Mouse (Mus musculus): Measurements from ENCODE around the gene Bag6. TPM values are rescaled to one million over a fixed set of nuclear protein-coding genes. Genes with fewer than 3 reads are reported as not detected.

Bag6 gene
- polyA plus RNA-seq, 1 experiment from 2014 or later: 75.5 TPM

GRCm38 (mm10) chr17:35131500-35132173, 3.3 kb upstream of the Bag6 start, which contains the start of gene Apom:
Gene Apom, minus strand, starts transcription at chr17:35132050.
- 81% methylated on average over 15 of the region's 15 CpGs for WGBS
- H3K4me3 ChIP-seq (ENCODE audit: low read depth, low read length): no peak within 1 kb of the TSS
- DNase-seq (ENCODE audit: low spot score): no peak
- H3K4me2 ChIP-seq (ENCODE audit: low read length): no peak within 1 kb of the TSS
- H3K27ac ChIP-seq (ENCODE audit: low read depth): no peak within 1 kb of the TSS
- peaks cover 11% of the 10 kb centered on the region for H3K4me1 ChIP-seq (replicated peaks; ENCODE audit: control insufficient read depth, insufficient read depth, low read length)
- no peaks in the 10 kb centered on the region for H3K27me3 ChIP-seq (replicated peaks; ENCODE audit: control insufficient read depth, insufficient read depth, low read length)
- H3K36me3 ChIP-seq (ENCODE audit: control insufficient read depth, insufficient read depth, low read length): peaks cover 12% of the 10 kb centered on the region; the same call in 1 of the 2 replicates
- ATAC-seq (replicated peaks; ENCODE audit: low FRiP score, low TSS enrichment, low read depth): no peak
- no peaks in the 10 kb centered on the region for H3K9me3 ChIP-seq (ENCODE audit: control insufficient read depth, low read length)
- H3K9ac ChIP-seq (ENCODE audit: low read length): no peak within 1 kb of the TSS

- Histone ChIP-seq H3K9ac (ENCODE audit: low read length) (no peak overlapping the region), H3K4me2 (ENCODE audit: low read length) (no peak overlapping the region), H3K9me3 (ENCODE audit: control insufficient read depth, low read length) (no peaks in the 10 kb centered on the region), H3K4me3 (ENCODE audit: low read depth, low read length) (no peak overlapping the region), H3K27me3 (replicated peaks; ENCODE audit: control insufficient read depth, insufficient read depth, low read length) (no peaks in the 10 kb centered on the region), H3K36me3 (ENCODE audit: control insufficient read depth, insufficient read depth, low read length) (peaks cover 12% of the 10 kb centered on the region; the same call in 1 of the 2 replicates), H3K4me1 (replicated peaks; ENCODE audit: control insufficient read depth, insufficient read depth, low read length) (peaks cover 11% of the 10 kb centered on the region), H3K27ac (ENCODE audit: low read depth) (no peak overlapping the region)
- DNase-seq (ENCODE audit: low spot score) (no peak), ATAC-seq (replicated peaks; ENCODE audit: low FRiP score, low TSS enrichment, low read depth) (no peak)
- WGBS: 63% methylated on average over 3 of the region's 3 CpGs
These were observed 2.8 kb upstream of the Bag6 start for GRCm38 (mm10) chr17:35132174-35132560.

- WGBS: 89% methylated on average over 7 of the region's 7 CpGs
- H3K27me3 ChIP-seq (replicated peaks; ENCODE audit: control insufficient read depth, insufficient read depth, low read length): no peaks in the 10 kb centered on the region
These were observed 1.5 kb upstream of the Bag6 start for GRCm38 (mm10) chr17:35133517-35133916.

DNA sequence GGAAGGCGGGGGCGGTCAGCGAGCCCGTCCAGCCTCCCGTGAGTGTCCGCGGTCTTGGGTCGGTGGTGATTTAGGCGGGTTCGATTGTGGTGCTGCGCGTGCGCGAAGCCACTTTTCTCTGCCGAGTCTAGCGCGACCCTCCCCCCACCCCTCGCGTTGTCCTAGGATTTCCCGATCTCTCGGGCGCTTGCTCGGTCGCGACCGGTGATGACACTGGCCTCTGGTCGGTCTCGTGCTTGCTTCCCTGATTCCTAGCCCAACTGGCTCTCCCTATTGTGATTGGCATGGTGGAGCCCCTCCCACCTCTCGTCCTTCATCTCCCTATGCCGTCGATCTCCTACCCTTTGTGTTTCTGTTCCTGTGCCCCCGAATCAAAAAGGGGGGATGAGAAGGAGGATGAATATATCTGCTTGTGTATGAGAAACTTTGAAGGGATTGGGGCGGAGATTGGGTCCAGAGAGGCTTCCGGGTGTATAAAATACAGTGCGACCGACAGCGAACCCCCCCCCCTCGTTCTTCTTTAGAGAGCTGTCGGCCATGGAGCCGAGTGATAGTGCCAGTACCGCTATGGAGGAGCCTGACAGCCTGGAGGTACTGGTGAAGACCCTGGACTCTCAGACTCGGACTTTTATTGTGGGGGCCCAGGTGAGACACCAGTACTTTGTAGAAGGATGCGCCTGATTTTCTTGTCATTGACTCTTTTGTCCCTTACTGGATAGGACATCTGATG, 778 bp downstream of the Bag6 start:
- peak overlapping the region; percentile 86 for H3K9ac ChIP-seq (ENCODE audit: low read length)
- H3K9me3 ChIP-seq (ENCODE audit: control insufficient read depth, low read length): no peaks in the 10 kb centered on the region
- H3K36me3 ChIP-seq (ENCODE audit: control insufficient read depth, insufficient read depth, low read length): peaks cover 28% of the 10 kb centered on the region
- peak overlapping the region; percentile 80 for H3K4me3 ChIP-seq (ENCODE audit: low read depth, low read length)
- peak overlapping the region; percentile 97 for H3K27ac ChIP-seq (ENCODE audit: low read depth)
- peaks cover 13% of the 10 kb centered on the region for H3K4me1 ChIP-seq (replicated peaks; ENCODE audit: control insufficient read depth, insufficient read depth, low read length)
- H3K4me2 ChIP-seq (ENCODE audit: low read length): peak overlapping the region; percentile 93
- DNase-seq (ENCODE audit: low spot score) (no peak), ATAC-seq (replicated peaks; ENCODE audit: low FRiP score, low TSS enrichment, low read depth) (peak; percentile 72)
- under 1% methylated on average over 43 of the region's 43 CpGs for WGBS
- H3K27me3 ChIP-seq (replicated peaks; ENCODE audit: control insufficient read depth, insufficient read depth, low read length): no peaks in the 10 kb centered on the region

More at GRCm38 (mm10) chr17:35133517-35133916, 1.5 kb upstream of the Bag6 start:
- Histone ChIP-seq H3K9me3 (ENCODE audit: control insufficient read depth, low read length) (no peaks in the 10 kb centered on the region), H3K4me2 (ENCODE audit: low read length) (no peak overlapping the region), H3K9ac (ENCODE audit: low read length) (no peak overlapping the region), H3K27ac (ENCODE audit: low read depth) (no peak overlapping the region), H3K36me3 (ENCODE audit: control insufficient read depth, insufficient read depth, low read length) (peaks cover 11% of the 10 kb centered on the region), H3K4me3 (ENCODE audit: low read depth, low read length) (no peak overlapping the region), H3K4me1 (replicated peaks; ENCODE audit: control insufficient read depth, insufficient read depth, low read length) (peaks cover 13% of the 10 kb centered on the region)
- no peak for ATAC-seq (replicated peaks; ENCODE audit: low FRiP score, low TSS enrichment, low read depth)
- no peak for DNase-seq (ENCODE audit: low spot score)

DNA sequence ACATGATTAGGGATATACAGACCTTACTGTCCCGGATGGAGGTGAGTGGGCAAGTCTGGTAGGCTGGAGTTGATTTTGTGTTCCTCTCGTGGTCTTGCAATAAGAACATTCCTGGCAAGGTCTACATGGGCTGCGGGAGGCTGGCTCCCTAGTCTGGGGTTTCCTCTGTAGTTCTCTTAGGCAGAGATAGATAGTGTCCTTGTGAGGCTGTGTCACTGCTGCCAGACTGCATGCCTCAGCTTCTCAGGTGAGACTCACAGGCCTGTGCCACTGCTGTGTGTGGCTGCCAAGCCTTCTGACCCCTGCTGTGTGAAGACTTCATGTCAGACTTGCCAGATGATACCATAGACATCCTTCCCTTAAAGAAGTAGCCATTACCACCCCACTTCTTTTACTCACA, 4.3 kb downstream of the Bag6 start:
- no peak overlapping the region for H3K4me2 ChIP-seq (ENCODE audit: low read length)
- no peaks in the 10 kb centered on the region for H3K27me3 ChIP-seq (replicated peaks; ENCODE audit: control insufficient read depth, insufficient read depth, low read length)
- no peak overlapping the region for H3K4me3 ChIP-seq (ENCODE audit: low read depth, low read length)
- no peak for ATAC-seq (replicated peaks; ENCODE audit: low FRiP score, low TSS enrichment, low read depth)
- H3K27ac ChIP-seq (ENCODE audit: low read depth): no peak overlapping the region
- WGBS: 89% methylated on average over 3 of the region's 3 CpGs
- peaks cover 63% of the 10 kb centered on the region for H3K36me3 ChIP-seq (ENCODE audit: control insufficient read depth, insufficient read depth, low read length)
- no peaks in the 10 kb centered on the region for H3K9me3 ChIP-seq (ENCODE audit: control insufficient read depth, low read length)
- H3K4me1 ChIP-seq (replicated peaks; ENCODE audit: control insufficient read depth, insufficient read depth, low read length): peaks cover 13% of the 10 kb centered on the region
- no peak overlapping the region for H3K9ac ChIP-seq (ENCODE audit: low read length)
- DNase-seq (ENCODE audit: low spot score): no peak

- WGBS: 74% methylated on average over 16 of the region's 16 CpGs
- no peak overlapping the region for H3K4me3 ChIP-seq (ENCODE audit: low read depth, low read length)
- ATAC-seq (replicated peaks; ENCODE audit: low FRiP score, low TSS enrichment, low read depth) (no peak), DNase-seq (ENCODE audit: low spot score) (no peak)
- no peaks in the 10 kb centered on the region for H3K9me3 ChIP-seq (ENCODE audit: control insufficient read depth, low read length)
- peaks cover 13% of the 10 kb centered on the region for H3K4me1 ChIP-seq (replicated peaks; ENCODE audit: control insufficient read depth, insufficient read depth, low read length)
- no peak overlapping the region for H3K9ac ChIP-seq (ENCODE audit: low read length)
- no peak overlapping the region for H3K27ac ChIP-seq (ENCODE audit: low read depth)
- peaks cover 75% of the 10 kb centered on the region for H3K36me3 ChIP-seq (ENCODE audit: control insufficient read depth, insufficient read depth, low read length)
- H3K27me3 ChIP-seq (replicated peaks; ENCODE audit: control insufficient read depth, insufficient read depth, low read length): no peaks in the 10 kb centered on the region
- no peak overlapping the region for H3K4me2 ChIP-seq (ENCODE audit: low read length)
These were observed 5.6 kb downstream of the Bag6 start for GRCm38 (mm10) chr17:35140490-35140996.

DNA sequence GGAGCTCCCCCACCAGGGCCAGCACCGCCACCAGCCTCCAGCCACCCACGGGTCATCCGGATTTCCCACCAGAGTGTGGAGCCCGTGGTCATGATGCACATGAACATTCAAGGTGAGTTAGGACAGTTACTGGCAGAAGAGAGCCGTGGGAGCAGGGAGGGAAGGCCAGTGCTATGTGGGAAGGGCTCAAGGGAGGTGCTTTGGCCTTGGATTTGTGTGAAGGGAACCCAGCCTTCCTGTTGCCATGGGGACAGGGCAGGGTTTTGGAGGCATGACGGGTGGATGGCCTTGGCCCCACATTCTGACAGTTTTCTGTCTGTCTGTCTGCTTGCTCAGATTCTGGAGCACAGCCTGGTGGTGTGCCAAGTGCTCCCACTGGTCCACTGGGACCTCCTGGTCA, 7.0 kb downstream of the Bag6 start:
- Histone ChIP-seq H3K4me2 (ENCODE audit: low read length) (no peak overlapping the region), H3K4me3 (ENCODE audit: low read depth, low read length) (no peak overlapping the region), H3K36me3 (ENCODE audit: control insufficient read depth, insufficient read depth, low read length) (peaks cover 90% of the 10 kb centered on the region), H3K9ac (ENCODE audit: low read length) (no peak overlapping the region), H3K9me3 (ENCODE audit: control insufficient read depth, low read length) (no peaks in the 10 kb centered on the region), H3K27me3 (replicated peaks; ENCODE audit: control insufficient read depth, insufficient read depth, low read length) (no peaks in the 10 kb centered on the region), H3K27ac (ENCODE audit: low read depth) (no peak overlapping the region), H3K4me1 (replicated peaks; ENCODE audit: control insufficient read depth, insufficient read depth, low read length) (peaks cover 5% of the 10 kb centered on the region)
- 91% methylated on average over 6 of the region's 6 CpGs for WGBS
- DNase-seq (ENCODE audit: low spot score) (no peak), ATAC-seq (replicated peaks; ENCODE audit: low FRiP score, low TSS enrichment, low read depth) (no peak)

DNA sequence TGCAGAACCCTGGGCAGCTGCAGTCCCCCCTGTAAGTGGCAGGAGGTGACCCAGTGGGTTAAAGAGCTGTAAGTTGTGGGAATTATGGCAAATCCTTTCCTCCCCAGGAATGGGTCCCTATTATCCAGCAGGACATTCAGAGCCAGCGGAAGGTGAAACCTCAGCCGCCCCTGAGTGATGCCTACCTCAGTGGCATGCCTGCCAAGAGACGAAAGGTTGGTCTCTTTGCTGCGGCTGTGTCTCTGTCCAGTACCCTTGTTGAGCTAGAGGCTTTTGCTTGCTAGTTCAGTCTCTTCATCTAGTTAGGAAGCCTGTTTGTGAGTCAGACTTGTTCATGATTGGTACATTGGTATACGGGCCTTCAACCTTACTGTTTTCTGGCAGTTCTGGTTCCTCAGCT, 11.2 kb downstream of the Bag6 start:
- no peak overlapping the region for H3K4me2 ChIP-seq (ENCODE audit: low read length)
- no peak for DNase-seq (ENCODE audit: low spot score)
- H3K36me3 ChIP-seq (ENCODE audit: control insufficient read depth, insufficient read depth, low read length): peaks cover 96% of the 10 kb centered on the region
- H3K4me3 ChIP-seq (ENCODE audit: low read depth, low read length): no peak overlapping the region
- no peaks in the 10 kb centered on the region for H3K4me1 ChIP-seq (replicated peaks; ENCODE audit: control insufficient read depth, insufficient read depth, low read length)
- H3K27me3 ChIP-seq (replicated peaks; ENCODE audit: control insufficient read depth, insufficient read depth, low read length): no peaks in the 10 kb centered on the region
- WGBS: 92% methylated on average over 5 of the region's 5 CpGs
- H3K9me3 ChIP-seq (ENCODE audit: control insufficient read depth, low read length): no peaks in the 10 kb centered on the region
- H3K9ac ChIP-seq (ENCODE audit: low read length): no peak overlapping the region
- ATAC-seq (replicated peaks; ENCODE audit: low FRiP score, low TSS enrichment, low read depth): no peak
- no peak overlapping the region for H3K27ac ChIP-seq (ENCODE audit: low read depth)

Measured in intestine, embryonic 14.5 days (tissue).